Mouse (Mus musculus) hindbrain, embryonic 13.5 days (tissue): ENCODE results near the gene Ece1. TPM values are rescaled to one million over a fixed set of nuclear protein-coding genes. Genes with fewer than 3 reads are reported as not detected.

Experiments used
- ATAC-seq: fragments of 200-750 bp; cut with Nextera tagmentation; 2 replicates; pipeline ENCODE4 v1.8.0; 2017; ENCODE audit warnings: moderate TSS enrichment; ENCODE audit not compliant: low FRiP score
- H3K27ac ChIP-seq: fragments of 300-500 bp; sonication (generic); 2 replicates; pipeline ENCODE4 v1.5.1; 2015; ENCODE audit warnings: inconsistent platforms, mild to moderate bottlenecking, moderate library complexity
- H3K27me3 ChIP-seq: fragments of 300-500 bp; sonication (generic); 2 replicates; pipeline ENCODE4 v1.6.1; 2015; ENCODE audit warnings: mild to moderate bottlenecking, inconsistent platforms
- H3K36me3 ChIP-seq: fragments of 300-500 bp; sonication (generic); 2 replicates; pipeline ENCODE4 v1.6.1; 2015; ENCODE audit warnings: mild to moderate bottlenecking, inconsistent platforms
- H3K4me1 ChIP-seq: fragments of 300-500 bp; sonication (generic); replicated peaks from 2 replicates; pipeline ENCODE4 v1.6.1; 2015; ENCODE audit warnings: inconsistent platforms
- H3K4me2 ChIP-seq: fragments of 300-500 bp; sonication (generic); 2 replicates; pipeline ENCODE4 v1.6.1; 2015; ENCODE audit warnings: inconsistent platforms, mild to moderate bottlenecking, moderate library complexity
- H3K4me3 ChIP-seq: fragments of 300-500 bp; sonication (generic); 2 replicates; pipeline ENCODE4 v1.5.1; 2015; ENCODE audit warnings: mild to moderate bottlenecking, inconsistent platforms
- H3K9ac ChIP-seq: fragments of 300-500 bp; sonication (generic); 2 replicates; pipeline ENCODE4 v1.6.1; 2015; ENCODE audit warnings: mild to moderate bottlenecking, inconsistent platforms
- H3K9me3 ChIP-seq: fragments of 300-500 bp; sonication (generic); 2 replicates; pipeline ENCODE4 v1.6.1; 2016; ENCODE audit warnings: inconsistent platforms
- WGBS: fragments of 180-500 bp; shearing (Covaris S2); methylation state at CpG from one replicate; pipeline ENCODE4 v1.1.7; 2015; 5-methylcytosine and 5-hydroxymethylcytosine counted together
- polyA plus RNA-seq: library from polyadenylated mRNA; unstranded; fragments of >200 nt; fragmentation: Nextera tagmentation; extraction: Ambion mirVana; gene quantifications from 2 replicates; pipeline ENCODE4 v1.2.1, GENCODE M21; 2015

Gene Ece1
- polyA plus RNA-seq, 1 experiment from 2014 or later, result 20.2 TPM

GRCm38 (mm10) chr4:137926161-137926560 is 64.1 kb downstream of the Ece1 start:
- no peak for ATAC-seq
- Histone ChIP-seq H3K4me3 (no peak overlapping the region), H3K36me3 (peaks cover 14% of the 10 kb centered on the region), H3K27ac (no peak overlapping the region), H3K4me2 (no peak overlapping the region), H3K27me3 (no peaks in the 10 kb centered on the region), H3K9me3 (no peaks in the 10 kb centered on the region), H3K9ac (no peak overlapping the region), H3K4me1 (peaks cover 45% of the 10 kb centered on the region)
- WGBS, result 87% methylated on average over 14 of the region's 14 CpGs

GRCm38 (mm10) chr4:137927136-137927535 is 65.1 kb downstream of the Ece1 start:
- Histone ChIP-seq H3K9ac (no peak overlapping the region), H3K27ac (no peak overlapping the region), H3K27me3 (no peaks in the 10 kb centered on the region), H3K4me1 (peaks cover 52% of the 10 kb centered on the region), H3K4me3 (no peak overlapping the region), H3K4me2 (no peak overlapping the region), H3K36me3 (peaks cover 14% of the 10 kb centered on the region), H3K9me3 (no peaks in the 10 kb centered on the region)
- WGBS, result 85% methylated on average over 7 of the region's 7 CpGs
- no peak for ATAC-seq

GRCm38 (mm10) chr4:137927741-137928535 is 65.9 kb downstream of the Ece1 start:
- H3K4me1 ChIP-seq, result peaks cover 59% of the 10 kb centered on the region
- no peaks in the 10 kb centered on the region for H3K9me3 ChIP-seq
- H3K27ac ChIP-seq, result no peak overlapping the region
- 82% methylated on average over 12 of the region's 12 CpGs for WGBS
- peaks cover 14% of the 10 kb centered on the region for H3K36me3 ChIP-seq
- no peaks in the 10 kb centered on the region for H3K27me3 ChIP-seq
- no peak overlapping the region for H3K9ac ChIP-seq
- no peak overlapping the region for H3K4me2 ChIP-seq
- no peak overlapping the region for H3K4me3 ChIP-seq
- ATAC-seq, result no peak

GRCm38 (mm10) chr4:137928813-137929212 is 66.8 kb downstream of the Ece1 start:
- Histone ChIP-seq H3K27ac (no peak overlapping the region), H3K4me3 (no peak overlapping the region), H3K4me1 (peaks cover 64% of the 10 kb centered on the region), H3K4me2 (no peak overlapping the region), H3K27me3 (no peaks in the 10 kb centered on the region), H3K9ac (no peak overlapping the region), H3K36me3 (peaks cover 14% of the 10 kb centered on the region), H3K9me3 (no peaks in the 10 kb centered on the region)
- WGBS, result 95% methylated on average over 1 of the region's 1 CpGs
- no peak for ATAC-seq

GRCm38 (mm10) chr4:137929341-137930016 is 67.4 kb downstream of the Ece1 start:
- Histone ChIP-seq H3K9me3 (no peaks in the 10 kb centered on the region; the same call in 1 of the 2 replicates), H3K4me1 (peaks cover 64% of the 10 kb centered on the region), H3K4me3 (no peak overlapping the region), H3K36me3 (peaks cover 18% of the 10 kb centered on the region), H3K9ac (no peak overlapping the region), H3K4me2 (no peak overlapping the region), H3K27ac (no peak overlapping the region), H3K27me3 (no peaks in the 10 kb centered on the region)
- no peak for ATAC-seq
- WGBS, result 74% methylated on average over 15 of the region's 15 CpGs

GRCm38 (mm10) chr4:137930500-137931008 is 68.5 kb downstream of the Ece1 start:
- WGBS, result 23% methylated on average over 9 of the region's 9 CpGs
- no peak overlapping the region for H3K4me3 ChIP-seq
- no peaks in the 10 kb centered on the region for H3K27me3 ChIP-seq
- no peak for ATAC-seq
- H3K4me2 ChIP-seq, result no peak overlapping the region
- H3K9me3 ChIP-seq, result no peaks in the 10 kb centered on the region; the same call in 1 of the 2 replicates
- H3K4me1 ChIP-seq, result peaks cover 59% of the 10 kb centered on the region
- H3K9ac ChIP-seq, result no peak overlapping the region
- H3K36me3 ChIP-seq, result peaks cover 29% of the 10 kb centered on the region
- H3K27ac ChIP-seq, result peak overlapping the region; percentile 81

- WGBS, result 16% methylated on average over 18 of the region's 18 CpGs
- Histone ChIP-seq H3K9me3 (no peaks in the 10 kb centered on the region; the same call in 1 of the 2 replicates), H3K27me3 (no peaks in the 10 kb centered on the region), H3K36me3 (peaks cover 31% of the 10 kb centered on the region), H3K9ac (peak overlapping the region; percentile 20; the same call in 1 of the 2 replicates), H3K27ac (peak overlapping the region; percentile 81), H3K4me1 (peaks cover 55% of the 10 kb centered on the region), H3K4me3 (no peak overlapping the region), H3K4me2 (no peak overlapping the region)
- 0 out of 2 replicates have a peak, but pooled peaks have one; percentile 24 for ATAC-seq
Observed at GRCm38 (mm10) chr4:137931009-137931757, 69.1 kb downstream of the Ece1 start.

GRCm38 (mm10) chr4:137932554-137933178 is 70.6 kb downstream of the Ece1 start:
- H3K27ac ChIP-seq, result peak overlapping the region; percentile 40
- WGBS, result 43% methylated on average over 6 of the region's 6 CpGs

GRCm38 (mm10) chr4:137933328-137933727 is 71.3 kb downstream of the Ece1 start:
- 70% methylated on average over 5 of the region's 5 CpGs for WGBS
- Histone ChIP-seq H3K36me3 (peaks cover 42% of the 10 kb centered on the region), H3K4me3 (no peak overlapping the region), H3K27ac (peak overlapping the region; percentile 40; the same call in 1 of the 2 replicates), H3K27me3 (no peaks in the 10 kb centered on the region), H3K4me1 (peaks cover 44% of the 10 kb centered on the region), H3K9me3 (no peaks in the 10 kb centered on the region; the same call in 1 of the 2 replicates), H3K9ac (no peak overlapping the region), H3K4me2 (no peak overlapping the region)
- ATAC-seq, result no peak

More at GRCm38 (mm10) chr4:137932554-137933178, 70.6 kb downstream of the Ece1 start:
- Histone ChIP-seq H3K36me3 (peaks cover 40% of the 10 kb centered on the region), H3K27me3 (no peaks in the 10 kb centered on the region), H3K4me1 (peaks cover 51% of the 10 kb centered on the region), H3K9ac (no peak overlapping the region), H3K4me3 (no peak overlapping the region), H3K9me3 (no peaks in the 10 kb centered on the region; the same call in 1 of the 2 replicates), H3K4me2 (no peak overlapping the region)
- no peak for ATAC-seq

GRCm38 (mm10) chr4:137936134-137936533 is 74.1 kb downstream of the Ece1 start:
- no peak overlapping the region for H3K27ac ChIP-seq
- H3K4me3 ChIP-seq, result no peak overlapping the region
- no peaks in the 10 kb centered on the region; the same call in 1 of the 2 replicates for H3K9me3 ChIP-seq
- H3K36me3 ChIP-seq, result peaks cover 63% of the 10 kb centered on the region
- ATAC-seq, result no peak
- H3K4me2 ChIP-seq, result no peak overlapping the region
- H3K9ac ChIP-seq, result no peak overlapping the region; the same call in 1 of the 2 replicates
- peaks cover 37% of the 10 kb centered on the region for H3K4me1 ChIP-seq
- no peaks in the 10 kb centered on the region for H3K27me3 ChIP-seq
- 94% methylated on average over 4 of the region's 4 CpGs for WGBS

GRCm38 (mm10) chr4:137940061-137940460 is 78.0 kb downstream of the Ece1 start:
- WGBS, result 56% methylated on average over 10 of the region's 10 CpGs

More at GRCm38 (mm10) chr4:137940061-137940460, 78.0 kb downstream of the Ece1 start:
- no peak overlapping the region for H3K9ac ChIP-seq
- H3K27me3 ChIP-seq, result no peaks in the 10 kb centered on the region
- no peak overlapping the region for H3K4me2 ChIP-seq
- H3K4me3 ChIP-seq, result no peak overlapping the region
- H3K9me3 ChIP-seq, result no peaks in the 10 kb centered on the region
- peak overlapping the region; percentile 76 for H3K27ac ChIP-seq
- no peak for ATAC-seq
- H3K4me1 ChIP-seq, result peaks cover 40% of the 10 kb centered on the region
- peaks cover 64% of the 10 kb centered on the region for H3K36me3 ChIP-seq
